Comparison of ENCODE assay signal across 22 mouse cellular contexts in the genomic region with DNA sequence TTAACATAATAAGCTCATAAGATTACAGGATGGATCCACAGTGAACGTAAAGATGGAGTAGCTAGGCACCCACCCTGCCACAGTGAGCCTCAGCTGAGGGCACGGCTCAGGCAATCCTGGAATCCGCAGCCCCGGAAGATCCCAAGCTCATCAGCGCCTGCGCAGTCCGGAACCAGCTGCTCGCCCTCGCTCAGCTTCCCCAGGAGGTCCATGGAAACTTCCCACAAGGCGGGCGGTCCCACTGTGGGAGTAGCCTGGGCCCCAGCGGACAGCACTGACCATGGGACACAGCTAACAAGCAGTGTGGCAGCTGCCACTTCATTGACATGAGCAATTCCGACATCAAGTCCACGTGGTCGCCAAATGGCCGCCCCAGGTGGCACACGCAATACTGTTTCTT.
A peak's percentile ranks its signal among the peaks of the same experiment; 100 is the strongest.
DNase-seq lines count a peak whose midpoint lies in the region; ATAC-seq and TF ChIP-seq lines count a peak whose summit lies in the region.
"Had no signal": no experiment of that assay in that cellular context is flagged by ENCODE, and none has a peak within 500 bp of the region (broad histone marks: within the 10 kb centered on the region; RNA-seq: fewer than 3 reads in every experiment).

No protein-coding gene starts in this region.

- H3K4me3 ChIP-seq in heart, embryonic 12.5 days: no peak overlapping the region
- H3K4me3 ChIP-seq in kidney, adult 2 months (ENCODE audit: insufficient read depth, low read depth, low read length): no peak overlapping the region
- H3K4me3 ChIP-seq in testis, adult 2 months (ENCODE audit: control insufficient read depth, low read depth, low read length): peak overlapping the region; percentile 44
- H3K4me3 ChIP-seq: embryonic facial prominence, embryonic 10.5 days; embryonic facial prominence, embryonic 13.5 days; erythroblast, embryonic 14.5 days; forebrain, embryonic 12.5 days; forebrain, embryonic 15.5 days; hindbrain, embryonic 12.5 days; hindbrain, embryonic 15.5 days had no signal

- no peaks in the 10 kb centered on the region for H3K27me3 ChIP-seq in heart, embryonic 12.5 days (replicated peaks)
- no peaks in the 10 kb centered on the region for H3K27me3 ChIP-seq in kidney, adult 2 months (replicated peaks; ENCODE audit: control insufficient read depth, insufficient read depth, low read length)
- H3K27me3 ChIP-seq in testis, adult 2 months (ENCODE audit: control insufficient read depth, insufficient read depth, low read length): no peaks in the 10 kb centered on the region
- H3K27me3 ChIP-seq: embryonic facial prominence, embryonic 13.5 days; forebrain, embryonic 12.5 days; forebrain, embryonic 15.5 days; hindbrain, embryonic 12.5 days; hindbrain, embryonic 15.5 days had no signal

- H3K9me3 ChIP-seq in heart, embryonic 12.5 days (replicated peaks): no peaks in the 10 kb centered on the region
- H3K9me3 ChIP-seq: embryonic facial prominence, embryonic 10.5 days; embryonic facial prominence, embryonic 13.5 days; forebrain, embryonic 12.5 days; forebrain, embryonic 15.5 days; hindbrain, embryonic 12.5 days; hindbrain, embryonic 15.5 days had no signal

- no peak for TF ChIP-seq CTCF in kidney, adult 2 months (conservative IDR thresholded peaks at IDR 0.05; ENCODE audit: insufficient read depth, insufficient read length, low read depth, low read length)
- no peak for TF ChIP-seq CTCF in testis, adult 2 months (IDR thresholded peaks at IDR 0.05; ENCODE audit: control insufficient read depth, insufficient read depth, insufficient replicate concordance, low read depth, low read length)

- peaks cover 13% of the 10 kb centered on the region for H3K4me1 ChIP-seq in heart, embryonic 12.5 days (replicated peaks)
- no peaks in the 10 kb centered on the region for H3K4me1 ChIP-seq in kidney, adult 2 months (ENCODE audit: control insufficient read depth, insufficient read depth, low read length)
- H3K4me1 ChIP-seq in testis, adult 2 months (ENCODE audit: control insufficient read depth, insufficient read depth, low read length): peaks cover 9% of the 10 kb centered on the region
- H3K4me1 ChIP-seq: forebrain, embryonic 12.5 days; forebrain, embryonic 15.5 days; hindbrain, embryonic 12.5 days had no signal

- no peaks in the 10 kb centered on the region for H3K36me3 ChIP-seq in heart, embryonic 12.5 days
- H3K36me3 ChIP-seq in kidney, adult 2 months (ENCODE audit: control insufficient read depth, insufficient read depth, low read length): no peaks in the 10 kb centered on the region
- H3K36me3 ChIP-seq in testis, adult 2 months (ENCODE audit: control insufficient read depth, insufficient read depth, low read length): no peaks in the 10 kb centered on the region
- H3K36me3 ChIP-seq: embryonic facial prominence, embryonic 10.5 days; embryonic facial prominence, embryonic 13.5 days; forebrain, embryonic 12.5 days; forebrain, embryonic 15.5 days; hindbrain, embryonic 12.5 days; hindbrain, embryonic 15.5 days had no signal

- WGBS in heart, embryonic 12.5 days: 83% methylated on average over 17 of the region's 17 CpGs
- WGBS in kidney, adult 2 months: 93% methylated on average over 17 of the region's 17 CpGs

- TF ChIP-seq POLR2A in kidney, adult 2 months (IDR thresholded peaks at IDR 0.05; ENCODE audit: low read depth, low read length): no peak
- no peak for TF ChIP-seq POLR2A in testis, adult 2 months (IDR thresholded peaks at IDR 0.05; ENCODE audit: control insufficient read depth, low read depth, low read length)

- no peak overlapping the region for H3K27ac ChIP-seq in heart, embryonic 12.5 days (ENCODE audit: poor library complexity, severe bottlenecking)
- no peak overlapping the region for H3K27ac ChIP-seq in kidney, adult 2 months (ENCODE audit: insufficient read depth, low read depth, low read length)
- H3K27ac ChIP-seq in testis, adult 2 months (ENCODE audit: control insufficient read depth, insufficient read depth, low read depth, low read length): no peak overlapping the region
- H3K27ac ChIP-seq: embryonic facial prominence, embryonic 10.5 days; embryonic facial prominence, embryonic 13.5 days; forebrain, embryonic 12.5 days; forebrain, embryonic 15.5 days; hindbrain, embryonic 12.5 days; hindbrain, embryonic 15.5 days had no signal

- H3K9ac ChIP-seq in heart, embryonic 12.5 days: no peak overlapping the region
- H3K9ac ChIP-seq: embryonic facial prominence, embryonic 13.5 days; forebrain, embryonic 12.5 days; forebrain, embryonic 15.5 days; hindbrain, embryonic 12.5 days; hindbrain, embryonic 15.5 days had no signal

- H3K4me2 ChIP-seq in heart, embryonic 12.5 days: no peak overlapping the region
- H3K4me2 ChIP-seq: embryonic facial prominence, embryonic 13.5 days; forebrain, embryonic 12.5 days; forebrain, embryonic 15.5 days; hindbrain, embryonic 12.5 days; hindbrain, embryonic 15.5 days had no signal

- peak; percentile 93 for DNase-seq in heart, adult 11 months
- peak; percentile 58 for DNase-seq in kidney, postnatal 14 days
- no peak for DNase-seq in kidney, adult 2 months
- DNase-seq in testis, postnatal 14 days (ENCODE audit: low spot score): no peak
- DNase-seq: adrenal gland, adult 2 months; adrenal gland, postnatal 14 days; cerebellum, adult 11 months; cerebellum, adult 2 months; cerebellum, adult 9-11 months; cerebellum, postnatal 25 days; embryo, embryonic 11 days; gastrocnemius, postnatal 25 days had no signal

- ATAC-seq in heart, embryonic 12.5 days (ENCODE audit: insufficient number of reproducible peaks, low FRiP score): no peak
- ATAC-seq: CD4-positive, CD25-positive, alpha-beta regulatory T cell, adult 4 months; forebrain, embryonic 15.5 days had no signal

Comparison
In these comparisons a context has a peak if more than half of its experiments do, and no peak if none do; other contexts are left out.
1. DNase-seq: peak in heart, adult 11 months (single experiment) and kidney, postnatal 14 days (single experiment); none in kidney, adult 2 months (single experiment) and testis, postnatal 14 days (single experiment).